Mouse (Mus musculus): ENCODE data around the gene Sirt7. TPM values are rescaled to one million over a fixed set of nuclear protein-coding genes. Genes with fewer than 3 reads are reported as not detected.

Sirt7 gene
- polyA plus RNA-seq, 1 experiment, result 117 TPM

- 86% methylated on average over 6 of the region's 6 CpGs for WGBS
- DNase-seq (ENCODE audit: low read depth, low spot score), result no peak
Measured at GRCm38 (mm10) chr11:120622805-120623204, 2.2 kb downstream of the Sirt7 start.

GRCm38 (mm10) chr11:120620195-120620594 lies 4.8 kb downstream of the Sirt7 start:
- no peak for DNase-seq (ENCODE audit: low read depth, low spot score)
- 95% methylated on average over 14 of the region's 14 CpGs for WGBS

- DNase-seq (ENCODE audit: low read depth, low spot score), result no peak
- WGBS, result 88% methylated on average over 25 of the region's 25 CpGs
Measured at GRCm38 (mm10) chr11:120618619-120619535, 6.2 kb downstream of the Sirt7 start.

- no peak for DNase-seq (ENCODE audit: low read depth, low spot score)
- WGBS, result under 1% methylated on average over 56 of the region's 56 CpGs
Measured at GRCm38 (mm10) chr11:120617519-120618112, 7.4 kb downstream of the Sirt7 start, which contains the start of gene Pcyt2. TSS of gene Pcyt2 (minus strand) at chr11:120617936.

- 35% methylated on average over 4 of the region's 4 CpGs for WGBS
- DNase-seq (ENCODE audit: low read depth, low spot score), result no peak
Measured at GRCm38 (mm10) chr11:120616617-120617294, 8.3 kb downstream of the Sirt7 start.

GRCm38 (mm10) chr11:120615606-120616203 lies 9.3 kb downstream of the Sirt7 start:
- 67% methylated on average over 11 of the region's 11 CpGs for WGBS
- no peak for DNase-seq (ENCODE audit: low read depth, low spot score)

GRCm38 (mm10) chr11:120615167-120615566 lies 9.9 kb downstream of the Sirt7 start:
- 95% methylated on average over 6 of the region's 6 CpGs for WGBS
- no peak for DNase-seq (ENCODE audit: low read depth, low spot score)

- WGBS, result 87% methylated on average over 8 of the region's 8 CpGs
- no peak for DNase-seq (ENCODE audit: low read depth, low spot score)
Measured at GRCm38 (mm10) chr11:120613976-120614375, 11.1 kb downstream of the Sirt7 start.

GRCm38 (mm10) chr11:120613481-120613972 lies 11.5 kb downstream of the Sirt7 start:
- no peak for DNase-seq (ENCODE audit: low read depth, low spot score)
- WGBS, result 84% methylated on average over 10 of the region's 10 CpGs

- 56% methylated on average over 6 of the region's 6 CpGs for WGBS
- no peak for DNase-seq (ENCODE audit: low read depth, low spot score)
Measured at GRCm38 (mm10) chr11:120612763-120613162, 12.3 kb downstream of the Sirt7 start.

GRCm38 (mm10) chr11:120610477-120611046 lies 14.5 kb downstream of the Sirt7 start:
- DNase-seq (ENCODE audit: low read depth, low spot score), result no peak
- 89% methylated on average over 9 of the region's 9 CpGs for WGBS

- DNase-seq (ENCODE audit: low read depth, low spot score), result no peak
- WGBS, result 42% methylated on average over 8 of the region's 8 CpGs
Measured at GRCm38 (mm10) chr11:120609250-120609649, 15.8 kb downstream of the Sirt7 start.

- DNase-seq (ENCODE audit: low read depth, low spot score), result no peak
- 10% methylated on average over 45 of the region's 45 CpGs for WGBS
Measured at GRCm38 (mm10) chr11:120608241-120609034, 16.6 kb downstream of the Sirt7 start, which contains the start of gene Npb. TSS of gene Npb (plus strand) at chr11:120608477.

GRCm38 (mm10) chr11:120606764-120607163 lies 18.3 kb downstream of the Sirt7 start:
- 74% methylated on average over 4 of the region's 4 CpGs for WGBS
- no peak for DNase-seq (ENCODE audit: low read depth, low spot score)

- 83% methylated on average over 7 of the region's 7 CpGs for WGBS
- no peak for DNase-seq (ENCODE audit: low read depth, low spot score)
Measured at GRCm38 (mm10) chr11:120605667-120606066, 19.4 kb downstream of the Sirt7 start.

- no peak for DNase-seq (ENCODE audit: low read depth, low spot score)
- WGBS, result 59% methylated on average over 2 of the region's 2 CpGs
Measured at GRCm38 (mm10) chr11:120603545-120603944, 21.5 kb downstream of the Sirt7 start.

GRCm38 (mm10) chr11:120600716-120601115 lies 24.3 kb downstream of the Sirt7 start:
- no peak for DNase-seq (ENCODE audit: low read depth, low spot score)
- 91% methylated on average over 3 of the region's 3 CpGs for WGBS

GRCm38 (mm10) chr11:120598990-120599549 lies 26.0 kb downstream of the Sirt7 start:
- WGBS, result 39% methylated on average over 17 of the region's 17 CpGs
- DNase-seq (ENCODE audit: low read depth, low spot score), result no peak
